Mouse (Mus musculus): Measurements from ENCODE around the gene Prkab1. TPM values are rescaled to one million over a fixed set of nuclear protein-coding genes. Genes with fewer than 3 reads are reported as not detected.

Prkab1 gene
- total RNA-seq (2021): 10 to 100 TPM in 1 of 2 experiments, 1 to 10 TPM in 1; 8.0 to 11.3 TPM
- long read RNA-seq, experiment 1, transcript Prkab1-202 (8 exons, 2,026 nt): major isoform, 8 of 13 reads
- long read RNA-seq, experiment 1, partial matches to known transcripts: 0 of 13 reads
- long read RNA-seq, experiment 1, other reads (novel, unspliced or antisense): 0 of 13 reads
- long read RNA-seq, experiment 2, transcript Prkab1-201 (7 exons, 2,089 nt): minor isoform, 6 of 24 reads
- long read RNA-seq, experiment 2, transcript Prkab1-202 (8 exons, 2,026 nt): major isoform, 15 of 24 reads
- long read RNA-seq, experiment 2, partial matches to known transcripts: 0 of 24 reads
- long read RNA-seq, experiment 2, other reads (novel, unspliced or antisense): 1 of 24 reads

DNA sequence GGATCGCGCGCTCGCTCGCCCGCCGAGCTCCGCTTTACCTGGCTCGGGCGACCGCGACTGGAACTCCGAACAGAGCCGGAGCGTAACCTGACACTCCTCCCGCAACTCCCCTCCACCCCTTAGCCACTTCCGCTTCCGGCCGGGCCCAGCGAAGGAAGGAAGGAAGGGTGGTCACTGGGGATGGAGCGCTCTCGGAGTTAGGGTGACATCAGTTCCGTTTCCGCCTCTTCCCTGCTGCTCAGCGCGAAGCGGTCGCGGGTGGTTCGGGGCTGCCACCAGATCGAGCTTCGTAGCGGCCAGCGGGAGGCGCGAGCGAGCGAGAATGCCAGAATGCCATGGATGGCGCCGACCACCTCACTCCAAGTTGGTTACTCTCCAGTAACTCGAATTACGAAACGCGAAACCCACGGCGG, at the start of gene Prkab1:
Gene Prkab1, minus strand, starts transcription at position 182 of the 413 bp plus-strand sequence.
- DNase-seq: peak; percentile 94

DNA sequence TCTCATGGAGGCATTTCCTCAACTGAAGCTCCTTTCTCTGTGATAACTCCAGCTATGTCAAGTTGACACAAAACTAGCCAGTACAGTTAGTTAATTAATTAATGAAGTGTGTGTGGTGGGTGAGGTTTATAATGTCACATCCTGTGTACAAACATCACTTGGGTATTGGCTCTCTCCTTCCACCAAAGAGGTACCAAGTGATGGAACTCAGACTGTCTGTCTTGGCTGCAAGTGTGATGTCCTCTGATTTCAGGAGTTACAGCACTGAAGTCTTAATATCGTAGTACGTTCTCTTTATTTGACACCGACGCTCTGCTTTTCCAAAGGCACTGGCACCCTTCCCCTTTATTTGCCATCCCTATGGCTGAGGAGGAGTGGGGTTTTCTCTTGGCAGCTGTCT, 45.3 kb upstream of the Prkab1 start:
- no peak for DNase-seq

DNA sequence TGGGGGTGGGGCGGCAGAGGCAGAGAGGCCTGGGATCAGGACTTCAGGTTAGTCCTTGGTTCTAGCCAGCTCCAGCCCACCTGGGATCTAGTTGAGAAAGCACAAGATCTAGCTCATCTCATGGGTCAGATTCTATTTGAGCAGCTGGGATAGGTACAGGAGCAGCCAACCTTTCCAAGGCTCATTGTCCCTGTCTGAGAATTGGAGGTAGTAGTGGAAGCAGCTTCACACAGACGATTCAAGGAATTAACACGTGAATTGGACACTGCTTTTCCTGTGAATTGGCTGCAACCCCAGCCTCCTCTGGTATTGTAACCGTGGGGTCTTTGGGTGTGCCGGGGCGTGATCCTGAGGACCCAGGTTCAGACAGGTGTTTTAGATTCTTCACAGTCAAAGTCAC, 28.5 kb upstream of the Prkab1 start:
- no peak for DNase-seq

DNA sequence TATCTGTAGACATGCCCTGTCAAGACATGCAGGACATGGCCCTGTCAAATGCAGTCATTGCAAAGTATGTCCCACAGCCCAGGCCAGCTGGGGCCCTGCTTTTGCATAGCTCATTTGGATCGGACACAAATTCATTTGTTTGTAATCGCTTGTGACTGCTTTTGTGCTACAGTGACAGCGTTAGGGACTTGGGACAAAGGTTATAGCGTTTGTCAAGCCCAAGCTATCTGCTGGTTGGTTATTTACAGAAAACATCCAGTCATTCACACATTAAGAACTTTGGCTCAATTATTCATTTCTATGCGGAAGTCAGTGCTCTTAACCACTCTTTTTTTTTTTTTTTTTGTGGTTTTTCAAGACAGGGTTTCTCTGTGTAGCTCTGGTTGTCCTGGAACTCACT, 27.9 kb upstream of the Prkab1 start:
- no peak for DNase-seq

DNA sequence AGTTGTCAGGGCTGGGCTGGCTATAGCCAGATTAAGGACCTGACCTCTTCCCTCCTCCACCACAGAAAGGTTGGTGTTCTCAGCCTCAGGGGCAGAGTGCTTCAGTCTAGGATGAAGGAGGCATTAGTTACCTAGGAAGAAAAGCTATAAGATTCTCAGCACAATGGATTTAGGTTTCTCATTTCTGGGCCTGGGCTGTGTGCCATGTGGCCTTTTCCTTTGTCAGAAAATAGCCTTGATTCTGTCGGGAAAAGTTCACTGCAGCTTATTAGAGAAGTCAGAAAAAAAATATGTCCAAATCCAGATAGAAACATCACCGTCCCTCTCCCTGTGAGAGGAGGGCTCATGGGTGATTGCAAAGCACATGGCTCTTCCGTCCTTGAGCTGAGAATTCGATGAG, 25.5 kb upstream of the Prkab1 start:
- no peak for DNase-seq

DNA sequence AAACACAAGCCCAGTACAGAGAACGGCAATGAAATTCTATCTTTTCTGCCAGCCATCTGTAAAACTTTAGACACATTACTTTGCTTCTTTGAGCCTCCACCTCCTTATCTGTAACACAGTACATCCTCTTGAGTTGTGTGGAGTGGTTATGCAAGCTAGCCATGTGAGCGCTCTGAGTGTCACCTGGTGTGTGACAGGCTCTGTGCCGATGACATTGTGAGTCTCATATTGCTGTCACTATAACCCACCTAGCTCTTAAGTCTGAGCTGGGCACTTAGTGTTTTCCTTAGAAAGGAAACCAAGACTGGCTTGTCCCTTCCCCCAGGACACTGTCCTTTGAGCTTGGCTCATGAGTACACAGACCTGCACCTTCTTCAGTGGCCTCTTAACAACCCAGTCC, 24.0 kb upstream of the Prkab1 start:
- DNase-seq: no peak

DNA sequence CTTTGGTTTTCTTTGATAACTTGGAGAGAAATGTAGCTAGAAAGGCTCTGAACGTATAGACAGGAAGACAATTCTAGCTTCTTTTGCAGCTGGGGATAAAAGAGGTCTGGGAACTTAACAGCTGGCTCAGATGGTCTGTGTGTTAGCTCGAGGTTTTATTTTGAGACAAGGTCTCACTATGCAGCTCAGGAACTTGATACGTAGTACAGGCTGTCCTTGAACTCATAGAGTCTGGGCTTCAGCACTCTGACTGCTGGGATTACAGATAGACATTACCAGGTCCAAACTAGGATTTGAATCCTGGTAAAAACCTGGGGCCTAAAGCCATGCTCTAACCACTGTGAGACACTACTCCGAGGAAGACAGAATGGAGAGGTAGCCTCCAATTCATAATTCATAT, 21.9 kb upstream of the Prkab1 start:
- no peak for DNase-seq

DNA sequence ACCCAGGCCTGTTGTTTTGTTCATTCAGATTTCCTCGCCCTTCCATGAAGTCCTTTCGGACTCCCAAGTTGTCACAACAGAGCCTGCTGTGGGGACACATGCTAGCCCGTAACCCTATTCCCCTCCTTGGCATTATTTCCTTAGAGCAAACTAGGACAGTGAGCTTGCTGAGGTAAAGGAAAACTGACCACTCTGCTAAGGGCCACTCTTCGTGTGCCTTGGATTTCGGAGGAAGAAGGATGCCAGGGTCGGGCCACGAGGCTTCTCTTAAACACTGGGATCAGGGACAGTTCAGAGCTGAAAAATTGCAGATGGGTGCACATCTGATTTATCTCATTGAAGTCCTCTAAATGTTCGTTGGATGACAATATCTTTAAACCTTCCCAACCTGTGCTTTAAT, 21.3 kb upstream of the Prkab1 start:
- DNase-seq: peak; percentile 41

DNA sequence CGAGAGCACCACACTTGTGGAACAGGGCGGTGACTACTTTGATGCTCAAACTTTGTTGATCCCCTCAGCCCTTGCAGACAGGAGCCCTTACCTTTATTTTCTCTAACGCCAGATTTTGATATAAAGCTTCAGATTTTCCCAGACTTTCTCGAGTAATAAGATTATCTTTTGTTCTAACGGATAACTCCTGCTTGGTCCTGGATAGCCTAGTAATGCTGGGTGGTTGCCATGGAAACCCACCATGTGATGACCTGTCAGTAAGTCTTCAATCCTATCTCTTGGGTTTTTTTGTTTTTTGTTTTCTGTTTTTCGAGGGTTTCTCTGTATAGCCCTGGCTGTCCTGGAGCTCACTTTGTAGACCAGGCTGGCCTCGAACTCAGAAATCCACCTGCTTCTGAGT, 17.9 kb upstream of the Prkab1 start:
- DNase-seq: no peak

DNA sequence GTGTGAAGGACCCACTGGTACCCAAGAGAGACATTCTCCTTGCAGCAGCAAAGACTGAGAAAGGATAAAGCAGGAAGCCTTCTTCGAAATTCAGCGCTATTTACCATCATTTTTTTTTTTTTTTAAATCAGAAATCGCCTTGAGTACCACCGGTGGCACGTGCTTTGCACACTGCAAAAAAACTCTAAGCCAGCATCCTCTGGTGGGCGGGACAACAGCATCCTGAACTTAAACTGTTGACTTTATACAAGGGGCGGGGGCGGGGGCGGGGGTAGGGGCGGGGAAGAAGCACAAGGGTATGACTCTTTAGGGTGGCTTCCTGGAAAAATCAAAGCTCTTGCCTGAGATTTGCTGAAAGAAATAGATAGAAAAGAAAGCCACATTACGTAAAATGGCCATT, 15.4 kb upstream of the Prkab1 start:
- no peak for DNase-seq

DNA sequence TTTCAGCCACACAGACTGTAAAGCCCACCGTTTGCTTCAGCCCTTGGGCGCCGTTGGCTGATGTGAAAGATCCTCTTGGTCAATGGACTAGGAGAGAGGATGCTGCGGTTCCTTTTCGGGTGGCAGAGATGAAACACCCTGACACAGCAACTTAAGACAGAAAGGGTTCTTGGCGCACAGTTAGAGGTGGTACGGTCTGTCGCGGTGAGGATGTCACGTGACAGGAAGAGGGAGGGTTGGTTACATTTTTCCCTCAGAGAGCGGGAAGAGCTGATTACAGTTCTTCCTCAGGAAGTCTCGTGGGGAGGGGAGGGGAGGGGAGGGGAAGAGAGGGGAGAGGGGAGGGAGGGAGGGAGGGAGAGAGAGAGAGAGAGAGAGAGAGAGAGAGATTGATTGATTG, 13.4 kb upstream of the Prkab1 start:
- no peak for DNase-seq

DNA sequence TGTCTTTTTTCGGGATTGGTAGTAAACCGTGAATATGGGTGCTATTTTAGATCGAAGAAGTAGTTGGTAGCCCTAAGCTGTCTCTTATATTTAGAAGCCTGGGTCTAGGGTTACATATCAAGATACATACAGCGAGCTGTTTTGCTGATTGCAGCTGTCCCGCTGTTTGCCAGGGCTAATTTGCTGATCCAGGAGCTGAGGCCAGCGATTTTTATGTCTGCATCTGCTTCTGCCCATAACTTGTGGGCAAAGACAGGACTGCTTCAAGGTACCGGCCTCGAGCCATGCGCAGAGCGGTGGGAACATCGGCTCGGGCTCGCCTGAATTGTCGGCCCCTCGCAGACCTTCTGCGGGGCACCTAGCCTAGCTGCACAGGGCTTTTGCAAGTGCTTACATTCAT, 12.2 kb upstream of the Prkab1 start:
- peak; percentile 82 for DNase-seq

DNA sequence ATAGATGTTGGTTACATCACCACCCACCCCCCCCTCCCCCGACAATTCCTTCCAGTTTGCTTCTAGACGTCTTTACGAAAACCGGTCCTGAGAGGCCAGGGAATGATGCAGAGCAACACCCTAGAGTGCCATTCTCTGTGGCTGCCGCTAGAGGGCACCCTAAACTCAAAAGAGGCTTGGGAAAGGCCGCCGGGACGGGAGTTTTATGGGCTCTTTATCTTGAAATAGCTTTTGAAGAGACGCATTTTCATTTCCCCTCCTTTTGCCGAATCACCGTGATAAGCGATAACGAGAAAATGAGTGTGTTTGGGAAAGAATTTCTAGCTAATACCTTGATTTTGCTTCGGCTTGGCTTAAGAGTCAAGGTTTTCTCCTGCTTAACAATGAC, 6.9 kb upstream of the Prkab1 start:
- DNase-seq: peak; percentile 56

DNA sequence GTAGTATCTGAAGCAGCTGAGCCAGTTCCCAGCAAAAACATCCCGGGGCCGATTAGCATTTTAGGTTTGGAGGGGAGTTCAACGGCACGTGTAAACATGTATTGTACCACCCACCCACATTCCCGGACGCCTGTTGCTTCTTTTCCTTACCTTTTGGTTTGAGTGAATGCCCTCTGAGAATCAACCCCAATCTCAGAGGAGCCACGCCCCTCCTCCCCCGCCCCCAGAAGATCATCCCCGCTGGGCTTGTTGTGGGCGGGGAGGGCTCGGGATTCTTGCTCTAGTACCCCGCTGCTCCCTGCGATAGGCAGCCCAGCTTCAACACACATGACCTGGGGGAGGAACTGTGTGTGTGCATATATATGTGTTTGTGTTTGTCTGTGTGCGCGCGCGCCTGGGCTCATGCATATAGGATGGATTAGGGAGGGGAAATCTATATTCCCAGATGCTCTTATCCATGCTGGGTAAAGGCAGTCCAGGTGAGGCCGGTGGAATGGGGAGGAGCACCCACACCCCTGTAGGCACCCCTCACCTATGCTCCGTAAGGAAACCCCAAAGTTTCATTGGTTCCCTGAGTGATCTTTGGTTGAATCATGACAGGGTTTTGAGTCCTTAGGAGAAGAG, 6.4 kb upstream of the Prkab1 start:
- DNase-seq: no peak

DNA sequence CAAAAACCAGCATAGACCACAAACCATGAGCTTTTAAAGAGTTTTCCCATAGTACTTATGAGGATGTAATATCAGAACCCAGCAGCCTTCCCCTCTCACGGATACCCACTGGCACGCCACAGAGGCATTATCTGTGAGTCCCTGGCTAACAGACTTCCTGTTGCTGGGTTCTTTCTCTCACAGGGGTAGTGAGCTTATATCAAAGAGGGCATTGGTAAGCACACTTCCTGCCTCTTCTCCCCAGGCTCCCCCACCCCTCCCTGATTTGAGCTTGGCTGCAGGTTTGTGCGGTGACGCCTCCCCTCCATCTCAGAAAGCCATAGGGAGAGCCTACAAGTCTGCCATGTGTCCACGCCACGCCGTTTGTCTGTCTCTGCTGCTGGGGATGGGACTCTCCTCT, 4.8 kb upstream of the Prkab1 start:
- no peak for DNase-seq

DNA sequence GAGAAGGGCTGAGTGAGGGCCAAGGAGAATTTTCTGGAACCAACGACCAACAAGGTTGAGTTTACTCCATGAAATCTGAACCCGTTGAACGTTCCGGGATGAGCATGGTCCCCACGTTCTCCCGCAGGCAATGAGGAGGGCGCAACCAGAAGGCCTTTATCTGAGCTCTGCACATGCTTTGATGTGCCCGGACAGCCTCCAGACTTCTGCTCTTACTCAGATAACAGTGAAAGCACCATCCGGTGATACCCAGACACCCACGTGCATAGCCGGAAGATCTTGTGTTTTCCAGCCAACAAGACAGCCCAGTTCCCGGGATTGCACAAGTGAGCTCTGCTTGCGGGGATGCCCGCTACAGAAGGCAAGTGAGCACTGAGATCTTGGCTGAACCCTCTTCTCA, 2.3 kb upstream of the Prkab1 start:
- no peak for DNase-seq

DNA sequence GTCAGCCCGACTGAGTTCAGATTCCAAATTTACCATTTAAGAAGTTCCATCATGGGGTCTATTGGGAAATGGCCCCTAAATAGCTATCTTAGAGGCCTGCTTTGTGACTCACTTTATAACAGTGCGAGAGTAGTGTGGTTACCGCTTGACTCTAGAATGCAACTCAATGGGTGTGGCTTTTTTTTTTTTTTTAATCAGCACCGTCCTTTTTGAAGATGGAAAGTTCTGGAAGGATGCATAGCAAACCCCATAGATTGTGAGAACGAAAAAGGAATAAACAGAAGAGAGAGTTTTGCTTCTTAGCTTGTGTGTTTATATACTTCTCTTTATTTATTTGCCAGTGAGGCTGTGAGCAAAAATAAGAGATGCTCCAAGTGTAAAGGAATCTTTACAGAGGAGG, 1.8 kb upstream of the Prkab1 start:
- no peak for DNase-seq

DNA sequence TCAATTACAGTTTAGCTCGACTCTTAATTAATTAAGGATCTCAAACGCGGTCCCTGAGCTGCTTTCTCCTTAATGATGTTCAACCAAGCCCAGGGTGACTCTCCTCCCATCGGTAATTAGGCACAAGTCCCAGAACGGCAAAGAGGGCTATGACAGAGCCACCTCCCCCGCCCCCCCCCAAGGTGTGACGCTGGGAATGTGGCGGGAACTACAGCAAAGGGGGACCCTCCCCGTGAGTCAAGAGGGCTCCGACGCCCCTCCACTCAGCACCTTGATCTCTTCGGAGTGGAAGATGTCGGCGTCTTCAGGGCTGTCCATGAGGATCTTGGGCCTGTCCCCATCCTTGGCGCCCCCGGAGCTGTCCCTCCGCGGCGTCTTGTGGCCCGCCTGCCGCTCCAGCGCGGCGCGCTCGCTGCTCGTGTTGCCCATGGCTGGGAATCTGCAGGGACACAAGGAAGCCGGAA, 455 bp downstream of the Prkab1 start:
- DNase-seq: no peak

DNA sequence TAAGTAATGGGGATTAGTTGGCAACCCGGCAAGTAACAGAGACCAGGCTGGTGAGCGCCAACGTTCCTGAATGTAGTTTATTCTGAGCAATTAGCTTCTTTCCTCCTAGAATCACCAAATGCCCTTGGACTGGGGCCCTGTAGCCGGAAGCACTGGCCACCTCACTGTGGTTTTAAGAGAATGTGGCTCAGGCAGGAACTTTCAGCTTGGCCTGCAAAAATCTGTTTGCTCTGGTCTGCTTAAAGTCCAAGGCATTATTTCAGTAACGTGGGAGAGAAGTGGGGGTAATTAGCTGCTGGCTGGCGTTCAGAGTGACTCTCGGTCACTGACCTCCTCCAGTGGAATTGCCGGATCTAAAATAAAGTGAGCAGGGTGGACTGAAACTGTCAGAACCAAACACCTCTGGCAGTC, 1.1 kb downstream of the Prkab1 start:
- DNase-seq: no peak

DNA sequence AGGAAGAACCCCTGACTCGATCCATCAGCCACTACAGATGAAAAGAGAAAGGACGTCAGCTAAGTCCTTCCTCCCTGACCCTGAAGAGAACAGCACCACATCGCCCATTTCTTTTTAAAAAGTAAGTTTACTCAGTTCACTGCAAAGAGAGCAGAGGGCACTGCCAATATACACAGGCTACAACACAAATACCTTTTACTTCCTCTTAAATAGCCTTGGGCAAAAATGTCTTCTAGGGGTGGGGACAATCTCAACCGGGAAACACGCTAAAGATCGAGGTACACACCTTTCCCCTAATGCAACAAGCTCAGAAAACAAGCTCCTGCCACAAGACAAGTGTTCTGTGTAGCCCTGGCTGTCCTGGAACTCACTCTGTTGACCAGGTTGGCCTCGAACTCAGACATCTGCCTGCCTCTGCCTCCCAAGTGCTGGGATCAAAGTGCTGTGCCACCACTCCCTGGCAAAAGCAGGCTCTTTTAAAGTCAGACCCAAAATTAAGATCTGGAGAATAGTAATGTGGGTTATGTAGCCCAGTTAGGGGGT, 1.6 kb downstream of the Prkab1 start:
- no peak for DNase-seq

DNA sequence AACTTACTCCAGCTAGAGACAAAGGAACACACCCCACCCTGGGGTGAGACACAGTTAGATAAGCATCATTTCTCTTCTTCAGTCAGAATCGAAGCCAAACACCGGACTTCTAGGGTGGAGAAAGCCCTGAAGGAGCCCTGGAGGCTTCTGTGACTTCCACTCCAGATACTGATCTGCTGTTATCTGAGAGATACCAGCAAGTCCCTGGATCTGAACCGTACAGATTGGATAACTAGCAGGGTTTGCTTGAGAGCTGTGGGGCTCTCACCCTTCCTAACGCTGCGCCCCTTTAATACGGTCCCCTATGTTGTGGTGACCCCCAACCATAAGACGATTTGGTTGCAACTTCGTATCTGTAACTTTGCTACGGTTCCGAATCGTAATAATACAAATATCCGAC, 2.2 kb downstream of the Prkab1 start:
- DNase-seq: no peak

DNA sequence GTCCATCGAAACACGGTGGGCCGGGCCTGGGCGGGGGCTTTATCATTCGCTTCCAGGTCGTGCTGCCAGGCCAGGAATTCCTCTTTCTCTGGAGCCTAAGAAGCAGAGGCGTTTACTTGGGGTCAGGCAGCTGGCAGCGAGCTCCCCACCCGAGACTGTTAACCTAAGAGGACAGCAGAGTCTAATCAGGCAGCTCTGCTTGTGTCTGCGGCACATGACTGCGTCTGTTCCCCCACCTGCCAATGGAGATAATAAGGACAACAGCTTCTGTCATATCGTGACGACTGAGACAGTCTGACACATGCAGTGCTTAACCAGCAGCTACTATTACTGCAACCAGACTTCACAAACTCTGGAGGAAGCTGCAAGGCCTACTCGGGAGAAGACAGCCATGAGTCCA, 2.8 kb downstream of the Prkab1 start:
- no peak for DNase-seq

DNA sequence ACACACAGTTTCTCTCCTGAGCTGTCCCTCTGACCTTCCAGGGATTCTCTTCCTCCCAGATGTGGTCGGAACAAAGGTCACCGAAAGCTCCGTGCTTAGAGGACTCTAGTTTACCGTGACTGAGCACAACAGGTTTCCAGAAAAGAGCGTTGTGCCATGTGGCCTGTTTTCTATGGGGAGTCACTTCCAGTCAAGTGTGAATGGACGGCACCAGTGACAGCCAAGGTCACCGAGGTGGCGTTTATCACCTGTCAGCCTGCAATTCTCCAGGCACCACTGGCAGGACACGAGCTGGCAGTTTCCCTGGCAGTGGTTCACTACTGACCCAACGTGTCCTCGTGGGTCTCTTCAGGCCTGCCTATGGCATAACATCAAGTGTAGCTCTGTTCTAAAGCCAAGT, 4.9 kb downstream of the Prkab1 start:
- DNase-seq: peak; percentile 54

DNA sequence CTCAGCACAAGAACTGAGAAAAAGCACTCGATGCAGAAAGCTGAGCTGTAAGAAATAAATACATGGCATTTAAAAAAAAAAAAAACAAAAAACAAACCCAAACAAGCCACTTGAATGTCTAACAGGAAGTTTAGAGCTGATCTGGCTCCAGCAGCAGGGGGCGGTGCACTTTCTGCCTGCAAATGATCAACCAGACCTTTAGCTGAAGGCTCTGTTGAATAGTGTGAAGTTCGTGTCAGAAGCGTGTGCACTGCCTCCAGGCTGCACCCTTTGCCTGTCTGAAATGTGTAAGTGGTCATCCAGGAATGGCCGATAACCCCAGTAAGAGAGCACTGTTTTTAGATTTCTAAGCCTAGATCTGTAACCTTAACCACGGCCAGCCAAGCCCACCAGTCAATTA, 5.5 kb downstream of the Prkab1 start:
- DNase-seq: no peak

Data from gastrocnemius, postnatal 25 days (tissue).